Mouse (Mus musculus): ENCODE results near the gene Cpt1b.

DNA sequence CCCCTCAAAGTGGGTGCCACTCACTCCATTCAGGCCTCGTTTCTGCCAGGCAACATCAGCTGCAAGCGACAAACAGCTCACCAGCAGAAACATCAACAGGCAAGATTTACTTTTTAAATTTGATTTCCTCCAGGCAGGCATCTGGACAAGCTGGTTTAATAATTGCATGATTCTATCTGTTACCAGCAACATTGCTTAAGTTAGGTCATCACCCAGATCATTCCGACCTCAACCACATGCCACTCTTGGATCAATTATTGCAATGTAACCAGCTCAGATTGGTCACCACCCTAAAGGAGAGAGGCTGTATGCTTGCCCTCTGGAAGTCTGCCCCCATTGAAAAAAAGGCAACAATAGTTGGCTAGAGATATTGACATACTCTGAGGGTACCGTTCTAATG, 45.8 kb upstream of the Cpt1b start:
- no peak for TF ChIP-seq CTCF (conservative IDR thresholded peaks at IDR 0.05; ENCODE audit: low read length)
- TF ChIP-seq POU5F1 (IDR thresholded peaks at IDR 0.05; ENCODE audit: borderline replicate concordance, low read length), result no peak
- no peak for TF ChIP-seq NANOG (IDR thresholded peaks at IDR 0.05; ENCODE audit: borderline replicate concordance, low read length)

All from E14TG2a.4 (cell line).